In genomic region chr11:80498328-80499070, GRCm38 (mm10) we compare ENCODE assay signal across 12 mouse cellular contexts. TPM values are rescaled to one million over a fixed set of nuclear protein-coding genes. Genes with fewer than 3 reads are reported as not detected.
A peak's percentile ranks its signal among the peaks of the same experiment; 100 is the strongest.
DNase-seq lines count a peak whose midpoint lies in the region; ATAC-seq lines count a peak whose summit lies in the region.
"Had no signal": no experiment of that assay in that cellular context is flagged by ENCODE, and none has a peak within 500 bp of the region (broad histone marks: within the 10 kb centered on the region; RNA-seq: fewer than 3 reads in every experiment).

No protein-coding gene starts in this region.

- no peak overlapping the region for H3K4me3 ChIP-seq in embryonic facial prominence, embryonic 13.5 days
- no peak overlapping the region for H3K4me3 ChIP-seq in embryonic facial prominence, embryonic 10.5 days
- peak overlapping the region; percentile 31 for H3K4me3 ChIP-seq in megakaryocyte, embryonic 14.5 days (replicated peaks)
- H3K4me3 ChIP-seq in hindbrain, embryonic 14.5 days (replicated peaks; ENCODE audit: low read length): no peak overlapping the region
- no peak overlapping the region for H3K4me3 ChIP-seq in neural tube, embryonic 13.5 days
- H3K4me3 ChIP-seq: kidney, embryonic 15.5 days had no signal

- intact Hi-C loops in left cerebral cortex, postnatal 14 days (cut with DNase I): no loop called here

- ATAC-seq in embryonic facial prominence, embryonic 13.5 days (ENCODE audit: insufficient number of reproducible peaks, insufficient read depth, low FRiP score, low TSS enrichment, low read depth): no peak
- no peak for ATAC-seq in megakaryocyte, adult 5-6 weeks (ENCODE audit: poor library complexity, severe bottlenecking)
- ATAC-seq in hindbrain, embryonic 14.5 days (ENCODE audit: low FRiP score): 0 out of 2 replicates have a peak, but pooled peaks have one; percentile 19
- no peak for ATAC-seq in neural tube, embryonic 13.5 days (ENCODE audit: low read depth)

- H3K9me3 ChIP-seq in embryonic facial prominence, embryonic 13.5 days: no peaks in the 10 kb centered on the region
- no peaks in the 10 kb centered on the region for H3K9me3 ChIP-seq in embryonic facial prominence, embryonic 10.5 days
- no peaks in the 10 kb centered on the region for H3K9me3 ChIP-seq in megakaryocyte, embryonic 14.5 days
- no peaks in the 10 kb centered on the region for H3K9me3 ChIP-seq in hindbrain, embryonic 14.5 days (ENCODE audit: control insufficient read depth, low read length)
- no peaks in the 10 kb centered on the region for H3K9me3 ChIP-seq in neural tube, embryonic 13.5 days
- H3K9me3 ChIP-seq: kidney, embryonic 15.5 days had no signal

- 69% methylated on average over 11 of the region's 11 CpGs for WGBS in embryonic facial prominence, embryonic 13.5 days
- whole genome bisulfite sequencing in embryonic facial prominence, embryonic 10.5 days: 70% methylated on average over 11 of the region's 11 CpGs
- 46% methylated on average over 11 of the region's 11 CpGs for WGBS in hindbrain, embryonic 14.5 days
- 38% methylated on average over 11 of the region's 11 CpGs for WGBS in neural tube, embryonic 13.5 days

- no peaks in the 10 kb centered on the region for H3K36me3 ChIP-seq in embryonic facial prominence, embryonic 13.5 days
- H3K36me3 ChIP-seq in embryonic facial prominence, embryonic 10.5 days (replicated peaks): no peaks in the 10 kb centered on the region
- no peaks in the 10 kb centered on the region for H3K36me3 ChIP-seq in megakaryocyte, embryonic 14.5 days (replicated peaks; ENCODE audit: low read length)
- H3K36me3 ChIP-seq in hindbrain, embryonic 14.5 days (replicated peaks; ENCODE audit: control insufficient read depth, insufficient read depth): no peaks in the 10 kb centered on the region
- H3K36me3 ChIP-seq in neural tube, embryonic 13.5 days: no peaks in the 10 kb centered on the region
- H3K36me3 ChIP-seq: kidney, embryonic 15.5 days had no signal

- no peak for DNase-seq in embryonic facial prominence, embryonic 10.5 days (ENCODE audit: low spot score)
- no peak for DNase-seq in hindbrain, embryonic 14.5 days (ENCODE audit: low spot score)
- DNase-seq in left cerebral cortex, postnatal 14 days (ENCODE audit: low spot score in 2 of 2): no peak
- DNase-seq in right cerebral cortex, postnatal 4 days: no peak
- DNase-seq: right cerebral cortex, adult 18-20 months had no signal

- H3K27ac ChIP-seq in embryonic facial prominence, embryonic 13.5 days: peak overlapping the region; percentile 4; the same call in 1 of the 2 replicates
- H3K27ac ChIP-seq in embryonic facial prominence, embryonic 10.5 days (replicated peaks): no peak overlapping the region; the same call in 1 of the 2 replicates
- peak overlapping the region; percentile 85 for H3K27ac ChIP-seq in hindbrain, embryonic 14.5 days
- H3K27ac ChIP-seq in neural tube, embryonic 13.5 days (replicated peaks): peak overlapping the region; percentile 81
- H3K27ac ChIP-seq: kidney, embryonic 15.5 days had no signal

- no peak overlapping the region for H3K9ac ChIP-seq in embryonic facial prominence, embryonic 13.5 days
- H3K9ac ChIP-seq in hindbrain, embryonic 14.5 days: peak overlapping the region; percentile 44
- H3K9ac ChIP-seq in neural tube, embryonic 13.5 days: peak overlapping the region; percentile 54
- H3K9ac ChIP-seq: kidney, embryonic 15.5 days had no signal

- H3K27me3 ChIP-seq in embryonic facial prominence, embryonic 13.5 days: no peaks in the 10 kb centered on the region
- H3K27me3 ChIP-seq in embryonic facial prominence, embryonic 10.5 days (replicated peaks; ENCODE audit: low read depth, poor library complexity, severe bottlenecking): no peaks in the 10 kb centered on the region
- peaks cover 43% of the 10 kb centered on the region for H3K27me3 ChIP-seq in megakaryocyte, embryonic 14.5 days (replicated peaks)
- no peaks in the 10 kb centered on the region for H3K27me3 ChIP-seq in hindbrain, embryonic 14.5 days (ENCODE audit: control insufficient read depth, insufficient read depth, low read length)
- H3K27me3 ChIP-seq in neural tube, embryonic 13.5 days: no peaks in the 10 kb centered on the region
- H3K27me3 ChIP-seq: kidney, embryonic 15.5 days; Patski had no signal

- no peak overlapping the region for H3K4me2 ChIP-seq in embryonic facial prominence, embryonic 13.5 days
- H3K4me2 ChIP-seq in hindbrain, embryonic 14.5 days (replicated peaks): no peak overlapping the region
- no peak overlapping the region for H3K4me2 ChIP-seq in neural tube, embryonic 13.5 days
- H3K4me2 ChIP-seq: kidney, embryonic 15.5 days; liver, embryonic 11.5 days had no signal

- peaks cover 18% of the 10 kb centered on the region for H3K4me1 ChIP-seq in embryonic facial prominence, embryonic 13.5 days
- peaks cover 15% of the 10 kb centered on the region for H3K4me1 ChIP-seq in embryonic facial prominence, embryonic 10.5 days
- peaks cover 54% of the 10 kb centered on the region for H3K4me1 ChIP-seq in megakaryocyte, embryonic 14.5 days
- H3K4me1 ChIP-seq in hindbrain, embryonic 14.5 days (replicated peaks; ENCODE audit: control insufficient read depth, insufficient read depth, low read length): peaks cover 30% of the 10 kb centered on the region
- H3K4me1 ChIP-seq in neural tube, embryonic 13.5 days (replicated peaks): peaks cover 33% of the 10 kb centered on the region

RNA-seq across cellular contexts. Expression of gene Cdk5r1, which starts 21.7 kb away (rescaled TPM):
- polyA plus RNA-seq in embryonic facial prominence, embryonic 13.5 days (2015; fragmentation: Nextera tagmentation; extraction: Ambion mirVana): 3.7 and 4.0 TPM in 2 replicates
- polyA plus RNA-seq in embryonic facial prominence, embryonic 10.5 days (2016; fragmentation: Nextera tagmentation; extraction: Ambion mirVana): 4.1 and 4.8 TPM in 2 replicates
- 0.84 and 2.5 TPM in 2 replicates for polyA plus RNA-seq in megakaryocyte, embryonic 14.5 days (2012; ENCODE audit: insufficient read depth, low replicate concordance)
- 2.0 and 3.2 TPM in 2 replicates for total RNA-seq in megakaryocyte, adult 5-6 weeks (2015)
- 3.3 and 4.5 TPM in 2 replicates for total RNA-seq in megakaryocyte, adult 5-6 weeks (2017)
- polyA plus RNA-seq in hindbrain, embryonic 14.5 days (2014; fragmentation: Nextera tagmentation; extraction: Ambion mirVana): 90.1 and 92.7 TPM in 2 replicates
- polyA plus RNA-seq in neural tube, embryonic 13.5 days (2015; fragmentation: Nextera tagmentation; extraction: Ambion mirVana): 87.8 and 95.6 TPM in 2 replicates
- 100 to 1,000 TPM; 359 to 367 TPM for total RNA-seq in left cerebral cortex, postnatal 14 days (2021)

Comparison
In these comparisons a context has a peak if more than half of its experiments do, and no peak if none do; other contexts are left out.
1. RNA of gene Cdk5r1, which starts 21.7 kb away (polyA plus RNA-seq): 90.1 to 92.7 TPM in hindbrain, embryonic 14.5 days and 87.8 to 95.6 TPM in neural tube, embryonic 13.5 days; 4.1 to 4.8 TPM in embryonic facial prominence, embryonic 10.5 days, 3.7 to 4.0 TPM in embryonic facial prominence, embryonic 13.5 days and 0.84 to 2.5 TPM in megakaryocyte, embryonic 14.5 days; every median in the first group is over 10 times any median in the second.